Mouse (Mus musculus) urinary bladder, postnatal 14 days (tissue): ENCODE results near the gene Cass4.
A peak's percentile ranks its signal among the peaks of the same experiment; 100 is the strongest.

Experiments
- DNase-seq: peaks from one replicate; pipeline ENCODE4 v3.0.0; 2021; ENCODE audit warnings: low spot score

The Cass4 gene

DNA sequence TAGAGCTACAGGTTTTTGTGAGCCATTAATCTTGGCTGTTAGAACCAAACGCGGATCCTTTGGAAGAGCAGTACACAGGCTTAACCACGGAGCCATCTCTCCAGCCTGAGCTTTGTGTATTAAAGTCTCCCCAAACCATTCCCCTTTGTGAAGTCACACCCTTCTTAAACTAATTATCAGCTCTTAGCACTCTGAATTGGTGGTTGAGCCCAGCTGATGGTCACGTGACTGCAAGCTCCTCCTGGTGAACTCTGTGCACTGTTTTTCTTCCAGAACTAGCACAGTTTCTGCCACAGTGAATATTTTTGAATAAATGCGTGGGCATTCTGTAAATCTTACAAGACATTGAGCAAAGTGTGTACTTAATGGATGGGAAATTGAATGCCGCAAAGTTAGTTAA lies 47.6 kb downstream of the Cass4 start:
- DNase-seq: no peak

DNA sequence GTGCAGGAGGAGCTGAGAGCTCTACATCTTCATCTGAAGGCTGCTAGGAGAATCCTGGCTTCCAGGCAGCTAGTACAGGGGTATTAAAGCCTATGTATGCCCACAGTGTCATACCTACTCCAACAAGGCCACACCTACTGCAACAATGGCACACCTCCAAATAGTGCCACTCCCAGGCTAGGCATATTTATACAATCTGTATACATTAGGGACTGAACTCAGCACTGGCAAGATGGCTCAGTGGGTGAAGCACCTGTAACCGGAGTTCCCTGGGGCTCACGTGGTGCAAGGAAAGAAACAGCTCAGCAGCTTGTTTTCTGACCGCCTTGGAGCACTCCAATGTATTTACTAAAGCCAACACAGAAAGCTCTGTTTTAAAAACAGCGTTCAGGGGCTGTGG lies 52.0 kb downstream of the Cass4 start:
- no peak for DNase-seq

DNA sequence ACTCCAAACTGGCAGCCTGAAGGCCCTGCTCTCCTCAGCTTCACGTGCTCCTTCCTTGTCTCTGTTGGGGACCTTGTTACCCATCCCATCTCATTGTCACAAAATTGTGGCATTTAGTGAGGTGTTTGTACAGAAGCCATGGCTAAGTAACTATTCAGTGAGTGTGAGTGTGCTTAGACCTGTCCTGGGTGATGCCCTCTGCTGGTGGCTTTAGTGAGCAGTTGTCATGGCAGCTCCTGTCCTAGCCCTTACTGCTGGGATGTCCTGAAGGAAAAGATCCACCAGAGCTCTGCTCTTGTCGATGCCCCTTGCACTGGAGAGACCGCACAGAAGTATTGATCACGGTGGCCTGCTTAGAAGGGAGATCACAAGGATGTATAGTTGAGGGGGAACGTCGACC lies 53.7 kb downstream of the Cass4 start:
- DNase-seq: no peak

DNA sequence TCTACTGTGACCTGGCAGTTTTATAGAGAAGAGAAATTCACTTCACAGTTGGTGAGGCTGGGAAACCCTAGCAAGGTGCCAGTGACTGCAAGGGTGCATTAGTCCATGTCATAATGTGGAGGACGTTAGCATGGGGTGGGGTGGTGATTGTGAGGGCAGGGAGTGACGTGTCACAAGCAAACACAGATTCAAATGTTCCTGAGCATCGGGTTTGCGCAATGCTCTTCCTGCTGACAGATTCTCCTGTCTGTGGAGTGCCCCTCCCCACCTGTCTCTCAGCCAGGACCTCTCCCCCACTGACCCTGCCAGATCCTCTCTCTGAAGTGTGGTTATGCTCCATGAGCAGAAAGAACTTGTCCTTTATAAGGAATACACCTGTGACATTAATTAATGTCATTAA lies 54.7 kb downstream of the Cass4 start:
- DNase-seq: no peak

DNA sequence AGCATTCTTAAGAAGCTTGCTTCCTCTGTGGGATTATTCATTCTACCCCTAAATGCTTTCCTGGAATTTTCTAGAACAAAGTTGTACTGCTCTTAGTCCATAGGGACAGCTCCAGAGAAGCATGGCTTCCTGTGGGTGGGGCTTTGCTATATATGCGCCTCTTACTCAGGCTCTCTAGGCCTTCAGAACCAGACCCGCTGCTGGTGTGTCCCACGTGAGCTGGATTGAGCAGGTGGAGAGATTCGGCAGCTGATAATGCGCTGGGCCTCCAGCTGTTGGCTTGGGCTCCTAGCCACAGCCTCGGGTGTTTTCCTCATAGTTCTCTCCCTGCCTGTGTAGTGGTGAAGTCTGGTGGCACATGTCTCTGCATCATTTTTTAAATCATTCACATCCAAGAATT lies 57.0 kb downstream of the Cass4 start:
- DNase-seq: no peak

DNA sequence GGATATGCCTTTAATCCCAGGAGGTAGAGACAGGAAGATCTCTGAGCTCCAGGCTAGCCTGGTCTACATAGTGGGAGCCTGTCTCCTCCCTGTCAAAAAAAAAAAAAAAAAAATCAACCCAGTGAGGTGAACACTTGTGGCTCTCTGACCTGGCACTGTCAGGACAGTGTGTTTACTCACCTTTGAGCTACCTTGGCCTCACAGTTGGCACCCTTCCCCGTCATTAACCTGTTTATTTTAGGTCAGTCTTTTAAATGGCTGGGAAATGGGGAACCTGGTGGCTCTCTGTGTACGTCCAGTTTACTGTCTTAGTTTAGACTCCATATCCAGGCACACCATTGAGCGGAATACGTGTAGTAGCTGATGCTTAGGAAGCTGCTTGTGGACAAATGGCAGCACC lies 58.4 kb downstream of the Cass4 start:
- no peak for DNase-seq

DNA sequence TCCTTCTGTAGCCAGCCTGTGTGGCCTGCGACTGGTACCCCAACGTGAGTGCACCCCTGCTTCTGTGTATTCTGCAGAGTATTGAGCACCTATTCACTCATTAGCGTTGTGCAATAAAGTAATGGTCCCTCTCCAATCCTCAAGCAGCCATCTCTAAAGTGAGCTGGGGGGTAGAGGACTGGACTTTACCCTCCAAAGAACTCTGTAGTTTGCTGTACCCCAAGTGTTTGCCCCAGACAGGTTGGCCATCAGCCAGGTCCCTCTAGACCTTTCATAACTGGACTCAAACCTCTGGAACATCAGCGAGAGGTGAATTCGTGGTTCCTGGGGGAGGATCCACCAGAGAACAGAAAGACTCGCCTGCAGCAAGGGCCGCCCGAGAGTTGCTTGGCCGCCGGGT lies 58.9 kb downstream of the Cass4 start:
- no peak for DNase-seq

DNA sequence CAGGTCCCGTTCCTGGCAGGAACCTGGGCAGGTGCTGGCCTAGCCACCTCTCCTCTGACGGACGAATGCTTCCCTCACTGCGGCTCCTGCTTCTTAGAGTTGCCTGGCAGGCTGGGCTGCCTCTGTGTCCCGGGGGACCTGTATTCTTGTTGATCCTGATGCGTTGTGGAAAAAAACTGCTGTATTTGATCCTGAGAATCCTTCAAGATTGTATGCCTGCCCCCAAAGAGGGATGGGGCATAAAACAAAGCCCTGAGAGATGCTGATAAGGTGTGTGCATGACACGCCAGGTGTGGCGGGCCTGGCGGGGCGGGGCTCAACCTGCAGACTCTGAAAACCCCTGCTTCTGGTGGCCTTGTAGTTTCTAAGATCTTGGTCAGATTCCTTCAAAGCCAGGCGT lies 64.9 kb downstream of the Cass4 start, which contains the start of gene Gcnt7:
Gcnt7 (minus strand) TSS at position 101 of the 400 bp plus-strand sequence.
- DNase-seq: no peak

DNA sequence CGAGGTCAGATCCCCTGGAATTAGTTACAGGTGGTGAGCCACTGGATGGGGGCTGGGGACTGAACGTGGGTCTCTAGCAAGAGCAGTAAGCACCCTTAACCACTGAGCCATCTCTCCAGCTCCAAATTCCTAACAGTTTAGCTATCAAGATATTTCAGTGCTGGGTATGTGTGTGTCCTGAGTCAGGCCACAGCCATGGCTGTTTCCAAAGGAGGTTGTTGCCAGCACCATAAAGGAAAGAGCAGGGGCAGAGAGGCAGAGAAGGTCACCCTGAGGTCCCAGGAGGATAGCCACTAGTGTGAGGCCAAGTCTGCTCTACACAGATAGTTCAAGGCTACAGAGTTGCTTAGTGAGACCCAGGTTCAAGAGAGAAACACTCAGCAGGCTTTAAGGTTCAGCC lies 67.1 kb downstream of the Cass4 start:
- DNase-seq: no peak

DNA sequence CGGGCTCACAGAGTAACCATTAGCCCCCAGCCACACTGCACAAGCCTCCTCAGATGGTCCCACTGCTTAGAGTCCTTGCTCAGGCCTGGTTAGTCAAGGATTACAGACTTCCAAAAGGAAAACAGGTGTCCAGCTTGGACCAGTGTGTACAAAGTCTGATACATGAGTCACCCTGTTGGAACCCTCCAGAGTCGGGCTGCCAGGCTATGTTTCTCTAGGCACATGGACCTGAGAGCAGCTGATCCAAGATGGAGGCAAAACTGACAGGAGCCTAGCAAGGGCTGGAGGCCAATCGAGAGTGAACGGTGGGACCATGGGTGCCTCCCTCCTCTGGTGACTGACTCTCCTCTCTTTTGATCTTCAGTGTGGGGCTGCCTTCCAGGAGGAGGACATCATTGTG lies 69.2 kb downstream of the Cass4 start:
- DNase-seq: no peak

DNA sequence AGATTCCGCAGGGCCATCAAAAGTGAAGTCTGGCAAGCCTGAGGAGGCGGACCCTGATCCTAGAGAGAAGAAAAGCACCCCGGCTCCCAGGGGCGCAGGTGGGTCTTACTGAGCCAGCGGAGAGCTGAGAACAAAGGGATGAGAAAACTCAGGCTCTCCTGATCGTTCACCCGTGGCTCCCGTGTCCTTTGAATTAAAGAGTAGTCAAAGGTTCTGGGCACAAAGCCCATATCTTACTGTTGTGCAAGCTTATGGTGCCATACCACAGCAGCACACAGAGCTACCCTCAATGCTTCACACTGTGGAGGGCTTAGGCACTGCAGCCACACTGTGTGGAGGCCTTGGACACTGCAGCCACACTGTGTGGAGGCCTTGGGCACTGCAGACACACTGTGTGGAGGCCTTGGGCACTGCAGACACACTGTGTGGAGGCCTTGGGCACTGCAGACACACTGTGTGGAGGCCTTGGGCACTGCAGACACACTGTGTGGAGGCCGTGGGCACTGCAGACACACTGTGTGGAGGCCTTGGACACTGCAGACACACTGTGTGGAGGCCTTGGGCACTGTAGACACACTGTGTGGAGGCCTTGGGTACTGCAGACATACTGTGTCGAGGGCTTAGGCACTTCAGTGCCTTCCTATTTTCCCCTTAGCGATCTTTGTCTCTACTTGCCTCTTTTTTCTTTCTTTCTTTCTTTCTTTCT lies 73.0 kb downstream of the Cass4 start:
- DNase-seq: no peak

DNA sequence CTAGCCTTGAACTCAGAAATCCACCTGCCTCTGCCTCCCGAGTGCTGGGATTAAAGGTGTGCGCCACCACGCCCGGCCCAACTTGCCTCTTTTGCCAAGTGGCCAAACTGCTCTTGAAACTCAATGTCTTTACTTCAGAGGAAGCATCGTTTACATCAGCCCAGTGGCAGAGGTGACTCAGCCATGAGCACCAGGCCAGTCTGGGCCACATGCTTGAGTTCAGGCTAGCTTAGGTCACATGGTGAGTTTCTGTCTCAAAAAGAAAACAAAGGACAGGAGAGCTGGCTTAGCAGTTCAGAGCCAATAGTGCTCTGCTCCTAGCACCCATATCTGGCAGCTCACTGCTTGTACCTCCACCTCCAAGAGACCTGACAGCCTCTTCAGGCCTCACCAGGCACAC lies 73.6 kb downstream of the Cass4 start:
- DNase-seq: no peak

DNA sequence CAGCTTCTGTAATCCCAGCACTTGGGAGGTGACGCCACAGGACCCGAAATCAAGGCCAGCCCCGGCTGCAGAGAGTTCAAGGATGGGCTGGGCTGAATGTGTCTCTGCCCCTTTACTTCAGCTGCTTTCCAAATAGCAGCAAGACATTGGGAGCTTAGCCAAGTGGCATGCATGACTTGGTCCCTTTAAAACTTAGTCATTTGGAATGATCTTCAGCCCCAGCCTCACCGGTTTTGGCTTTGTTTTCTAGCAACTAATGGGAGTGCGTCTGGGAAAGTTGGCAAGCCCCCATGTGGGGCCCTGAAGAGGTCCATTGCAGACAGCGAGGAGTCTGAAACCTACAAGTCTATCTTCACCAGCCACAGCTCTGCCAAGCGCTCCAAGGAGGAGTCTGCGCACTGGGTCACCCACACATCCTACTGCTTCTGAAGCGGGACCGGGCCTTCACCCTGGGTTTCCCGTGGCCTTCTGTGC lies 74.8 kb downstream of the Cass4 start:
- peak; percentile 22 for DNase-seq

DNA sequence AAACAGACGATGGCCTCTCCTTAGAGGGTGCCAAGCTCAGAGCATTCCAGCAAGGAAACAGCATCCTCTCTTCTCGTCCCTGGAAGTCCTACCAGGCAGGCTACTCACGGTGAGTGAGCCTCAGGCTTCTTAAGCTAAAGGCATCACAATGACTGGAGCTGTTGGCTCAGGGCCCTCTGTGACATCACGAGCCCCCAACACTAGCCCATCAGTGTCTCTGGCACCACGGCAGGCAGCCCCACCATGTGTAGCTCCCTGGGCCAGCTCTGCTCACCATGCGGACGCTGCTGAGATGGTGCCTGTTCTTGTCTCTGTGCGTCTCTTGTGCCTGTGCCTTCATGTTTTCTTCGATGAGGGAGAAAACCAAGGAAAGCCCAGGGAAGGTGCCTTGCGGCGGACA lies 78.7 kb downstream of the Cass4 start, which contains the start of gene Fam209:
Fam209 (plus strand) TSS at position 203 of the 400 bp plus-strand sequence.
- no peak for DNase-seq

DNA sequence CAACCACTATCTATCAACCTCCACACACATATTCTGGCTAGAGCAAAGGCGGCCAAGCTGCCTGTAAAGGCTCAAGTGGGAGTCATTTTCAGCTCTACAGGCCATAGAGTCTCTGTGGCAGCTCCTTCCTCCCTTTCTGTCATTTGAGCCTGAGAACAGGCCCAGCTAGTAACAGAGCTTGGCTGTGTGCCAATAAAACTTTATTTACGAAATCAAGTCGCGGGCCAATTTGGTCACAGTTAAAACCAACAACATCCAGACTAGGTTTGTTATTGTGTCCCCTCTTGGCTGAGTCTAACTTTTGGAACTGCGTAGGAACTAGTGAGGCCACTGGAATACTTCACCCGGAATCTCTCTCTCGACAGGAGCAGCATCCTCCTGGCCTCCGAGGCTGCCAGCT lies 80.0 kb downstream of the Cass4 start:
- DNase-seq: no peak

DNA sequence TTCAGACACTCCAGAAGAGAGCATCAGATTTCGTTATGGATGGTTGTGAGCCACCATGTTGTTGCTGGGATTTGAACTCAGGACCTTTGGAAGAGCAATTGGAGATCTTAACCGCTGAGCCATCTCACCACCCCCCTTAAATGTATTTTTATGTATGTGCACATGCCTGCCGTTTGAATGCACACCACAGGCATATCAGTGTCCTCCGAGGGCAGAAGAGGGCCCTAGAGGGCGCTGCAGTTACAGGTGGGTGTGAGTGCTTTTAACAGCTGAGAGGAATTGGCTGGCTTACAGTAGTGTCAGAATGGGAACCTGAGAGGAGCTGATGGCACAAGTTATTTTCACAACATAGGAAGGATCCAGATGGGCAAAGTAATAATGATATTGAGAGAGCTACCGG lies 81.4 kb downstream of the Cass4 start:
- peak; percentile 35 for DNase-seq

DNA sequence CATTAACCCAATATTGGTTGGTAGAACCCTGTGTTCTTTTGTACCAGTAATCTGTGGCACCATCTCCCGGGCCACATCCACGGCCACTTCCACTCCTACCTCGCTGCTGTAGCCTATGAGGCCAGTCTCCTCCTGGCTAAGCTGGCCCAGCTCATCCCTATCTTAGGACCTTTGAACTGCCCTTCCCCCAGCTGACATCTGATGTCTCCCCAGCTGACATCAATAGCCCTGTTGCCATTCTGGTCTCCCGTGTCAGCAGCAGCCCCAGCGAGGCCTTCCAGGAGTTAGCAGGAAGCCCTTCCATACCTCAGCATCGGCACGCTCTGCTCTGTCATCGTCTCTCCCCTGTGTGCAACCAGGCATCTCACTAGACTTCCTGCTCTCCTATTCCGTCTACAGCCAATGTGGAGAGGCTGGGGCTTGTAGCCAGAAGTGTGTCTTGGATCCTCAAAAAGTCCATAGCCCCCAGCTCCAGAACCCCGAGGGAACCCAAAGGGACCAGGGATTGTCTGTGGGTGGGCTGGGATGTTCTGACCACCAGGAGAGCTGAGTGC lies 83.2 kb downstream of the Cass4 start:
- DNase-seq: no peak

DNA sequence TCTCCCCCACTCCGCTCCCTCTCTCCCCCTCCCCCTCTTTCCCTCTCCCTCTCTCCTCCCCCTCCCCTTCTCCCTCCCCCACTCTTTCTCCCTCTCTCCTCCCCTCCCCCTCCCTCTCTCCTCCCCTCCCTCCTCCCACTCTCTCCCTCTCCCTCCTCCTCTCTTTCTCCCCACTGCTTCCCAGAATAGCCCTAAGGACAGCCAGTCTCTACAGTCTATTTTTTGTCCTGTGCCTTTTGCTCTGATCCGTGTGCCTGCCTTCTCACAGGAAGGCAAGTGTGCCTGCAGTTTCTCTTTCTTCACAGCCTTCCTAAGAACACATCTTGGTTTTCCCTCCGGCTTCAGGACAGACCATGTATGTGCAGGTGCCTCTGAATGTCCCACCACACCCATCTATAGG lies 83.8 kb downstream of the Cass4 start:
- DNase-seq: no peak

DNA sequence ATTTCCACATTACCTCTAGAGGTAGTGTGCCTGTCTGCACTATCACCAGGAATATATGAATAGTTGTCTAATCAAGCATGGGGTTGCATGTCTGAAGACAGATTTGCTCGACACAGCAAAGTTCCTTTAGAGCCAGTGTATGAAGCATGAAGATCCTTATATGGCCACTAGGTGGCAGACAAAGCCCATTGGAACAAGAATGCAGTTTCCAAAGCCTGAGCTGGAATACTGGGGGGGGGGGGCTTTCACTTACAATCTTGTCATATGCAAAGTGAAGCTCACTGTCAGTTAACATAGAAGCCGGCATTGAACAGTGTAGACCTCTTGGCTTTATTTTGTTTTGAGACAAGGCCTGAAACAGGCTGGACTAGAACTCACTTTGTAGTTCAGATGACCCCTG lies 84.3 kb downstream of the Cass4 start:
- peak; percentile 41 for DNase-seq

DNA sequence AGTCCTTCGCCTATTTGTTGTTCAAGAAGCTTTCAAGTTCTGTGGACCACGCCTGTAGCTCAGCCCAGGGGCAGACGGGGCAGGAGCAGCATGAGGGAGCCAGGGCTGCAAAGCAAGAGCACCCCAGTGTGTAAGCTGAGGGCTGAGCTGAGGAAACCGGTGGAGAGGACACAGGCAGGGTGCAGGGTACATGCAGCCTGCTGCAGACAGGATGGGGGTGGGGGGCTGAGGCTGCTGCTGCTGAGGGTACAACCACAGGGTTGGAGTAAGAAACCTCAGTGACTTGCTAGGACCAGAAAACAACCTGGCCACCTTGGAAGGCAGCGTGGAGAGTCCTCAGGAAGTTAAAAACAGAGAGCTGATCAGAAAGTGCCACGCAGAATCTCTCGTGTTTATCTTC lies 86.7 kb downstream of the Cass4 start:
- no peak for DNase-seq

DNA sequence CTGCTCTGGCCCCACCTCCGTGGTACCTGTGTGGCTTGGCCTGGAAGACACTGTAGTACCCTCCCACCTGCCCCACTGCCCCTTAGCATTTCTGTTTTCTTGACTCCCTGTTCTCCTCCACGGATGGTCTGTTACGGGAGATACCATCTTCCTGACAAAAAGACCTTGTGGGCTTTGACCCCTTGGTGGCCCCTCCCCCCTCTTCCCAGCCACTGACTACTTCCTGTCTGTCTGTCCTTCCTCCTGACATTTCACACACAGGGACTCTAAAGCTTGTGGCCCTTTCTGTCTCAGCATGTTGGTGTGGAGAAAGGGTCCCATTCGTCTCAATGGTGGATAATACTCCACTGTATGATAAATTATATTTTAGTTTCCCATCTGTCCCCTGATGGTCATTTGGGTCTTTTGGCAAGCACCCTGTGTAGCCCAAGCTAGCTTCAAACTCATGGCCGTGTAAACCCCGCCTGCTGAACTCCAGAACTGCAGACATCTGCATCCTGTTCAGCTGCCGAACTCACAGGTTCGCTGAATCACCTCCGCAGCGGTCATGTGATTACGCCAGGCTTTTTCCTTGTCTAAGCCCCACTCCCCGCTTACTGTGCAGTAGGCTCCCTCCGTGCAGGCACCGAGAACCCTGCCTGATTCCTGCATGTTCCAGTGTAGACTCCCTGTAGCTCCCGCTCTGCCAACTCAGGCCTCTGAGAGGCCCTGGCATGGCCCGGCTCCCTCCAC lies 88.2 kb downstream of the Cass4 start:
- no peak for DNase-seq
